Mouse (Mus musculus) hindbrain, embryonic 10.5 days (tissue): Measurements from ENCODE around the gene Eif2ak3. TPM values are rescaled to one million over a fixed set of nuclear protein-coding genes. Genes with fewer than 3 reads are reported as not detected.

Experiments
- DNase-seq: peaks from one replicate; pipeline ENCODE4 v3.0.0-alpha.2; 2017; ENCODE audit warnings: low spot score
- H3K27ac ChIP-seq: fragments of 300-500 bp; sonication (generic); 2 replicates; pipeline ENCODE4 v1.5.1; 2016; ENCODE audit warnings: mild to moderate bottlenecking, moderate library complexity
- H3K27me3 ChIP-seq: fragments of 300-500 bp; sonication (generic); 2 replicates; pipeline ENCODE4 v1.6.1; 2016; ENCODE audit warnings: mild to moderate bottlenecking; ENCODE audit not compliant: poor library complexity, insufficient read depth, severe bottlenecking
- H3K36me3 ChIP-seq: fragments of 300-500 bp; sonication (generic); 2 replicates; pipeline ENCODE4 v1.6.1; 2016; ENCODE audit warnings: mild to moderate bottlenecking, moderate library complexity
- H3K4me1 ChIP-seq: fragments of 300-500 bp; sonication (generic); replicated peaks from 2 replicates; pipeline ENCODE4 v1.6.1; 2016; ENCODE audit warnings: mild to moderate bottlenecking
- H3K4me3 ChIP-seq: fragments of 300-500 bp; sonication (generic); 2 replicates; pipeline ENCODE4 v1.5.1; 2016; ENCODE audit warnings: mild to moderate bottlenecking, moderate library complexity
- H3K9me3 ChIP-seq: fragments of 300-500 bp; sonication (generic); 2 replicates; pipeline ENCODE4 v1.6.1; 2016; ENCODE audit warnings: mild to moderate bottlenecking, moderate library complexity
- WGBS: fragments of 180-500 bp; shearing (Covaris S2); methylation state at CpG from one replicate; pipeline ENCODE4 v1.1.7; 2016; 5-methylcytosine and 5-hydroxymethylcytosine counted together
- polyA plus RNA-seq: library from polyadenylated mRNA; unstranded; fragments of >200 nt; fragmentation: Nextera tagmentation; extraction: Ambion mirVana; gene quantifications from 2 replicates; pipeline ENCODE4 v1.2.1, GENCODE M21; 2016

The Eif2ak3 gene
- polyA plus RNA-seq, 1 experiment from 2014 or later, result 10.4 TPM

GRCm38 (mm10) chr6:70842991-70843390 is 1.3 kb upstream of the Eif2ak3 start:
- no peaks in the 10 kb centered on the region for H3K9me3 ChIP-seq
- H3K4me1 ChIP-seq, result peaks cover 40% of the 10 kb centered on the region
- 70% methylated on average over 5 of the region's 5 CpGs for WGBS
- H3K4me3 ChIP-seq, result no peak overlapping the region
- H3K36me3 ChIP-seq, result no peaks in the 10 kb centered on the region
- no peaks in the 10 kb centered on the region for H3K27me3 ChIP-seq
- DNase-seq, result no peak
- peak overlapping the region; percentile 88 for H3K27ac ChIP-seq

GRCm38 (mm10) chr6:70844896-70845646 is 756 bp downstream of the Eif2ak3 start:
- Histone ChIP-seq H3K27ac (peak overlapping the region; percentile 91), H3K36me3 (no peaks in the 10 kb centered on the region), H3K9me3 (no peaks in the 10 kb centered on the region), H3K4me1 (peaks cover 40% of the 10 kb centered on the region), H3K4me3 (peak overlapping the region; percentile 93), H3K27me3 (no peaks in the 10 kb centered on the region)
- 2% methylated on average over 38 of the region's 38 CpGs for WGBS
- peak; percentile 47 for DNase-seq

GRCm38 (mm10) chr6:70847386-70847785 is 3.1 kb downstream of the Eif2ak3 start:
- WGBS, result 33% methylated on average over 3 of the region's 3 CpGs
- Histone ChIP-seq H3K36me3 (no peaks in the 10 kb centered on the region), H3K4me3 (no peak overlapping the region), H3K9me3 (no peaks in the 10 kb centered on the region), H3K27me3 (no peaks in the 10 kb centered on the region), H3K27ac (no peak overlapping the region), H3K4me1 (peaks cover 40% of the 10 kb centered on the region)
- no peak for DNase-seq

GRCm38 (mm10) chr6:70853371-70853770 is 9.1 kb downstream of the Eif2ak3 start:
- no peak for DNase-seq
- H3K9me3 ChIP-seq, result no peaks in the 10 kb centered on the region
- no peaks in the 10 kb centered on the region for H3K4me1 ChIP-seq
- no peak overlapping the region for H3K4me3 ChIP-seq
- WGBS, result 84% methylated on average over 4 of the region's 4 CpGs
- no peaks in the 10 kb centered on the region for H3K27me3 ChIP-seq
- no peak overlapping the region for H3K27ac ChIP-seq
- peaks cover under 1% of the 10 kb centered on the region; the same call in 1 of the 2 replicates for H3K36me3 ChIP-seq

GRCm38 (mm10) chr6:70855529-70856309 is 11.4 kb downstream of the Eif2ak3 start:
- Histone ChIP-seq H3K9me3 (no peaks in the 10 kb centered on the region), H3K4me1 (no peaks in the 10 kb centered on the region), H3K4me3 (no peak overlapping the region), H3K36me3 (peaks cover 19% of the 10 kb centered on the region), H3K27me3 (no peaks in the 10 kb centered on the region), H3K27ac (no peak overlapping the region)
- WGBS, result 90% methylated on average over 13 of the region's 13 CpGs
- DNase-seq, result no peak

GRCm38 (mm10) chr6:70862726-70863125 is 18.4 kb downstream of the Eif2ak3 start:
- Histone ChIP-seq H3K4me3 (no peak overlapping the region), H3K27ac (no peak overlapping the region), H3K9me3 (no peaks in the 10 kb centered on the region), H3K4me1 (no peaks in the 10 kb centered on the region), H3K36me3 (peaks cover 19% of the 10 kb centered on the region), H3K27me3 (no peaks in the 10 kb centered on the region)
- DNase-seq, result no peak
- 89% methylated on average over 7 of the region's 7 CpGs for WGBS

- Histone ChIP-seq H3K4me1 (no peaks in the 10 kb centered on the region), H3K9me3 (no peaks in the 10 kb centered on the region), H3K4me3 (no peak overlapping the region), H3K36me3 (peaks cover 10% of the 10 kb centered on the region), H3K27ac (no peak overlapping the region), H3K27me3 (no peaks in the 10 kb centered on the region)
- WGBS, result 92% methylated on average over 6 of the region's 6 CpGs
- no peak for DNase-seq
Measured at GRCm38 (mm10) chr6:70864285-70864684, 20.0 kb downstream of the Eif2ak3 start.

- Histone ChIP-seq H3K27ac (no peak overlapping the region), H3K36me3 (no peaks in the 10 kb centered on the region), H3K27me3 (no peaks in the 10 kb centered on the region), H3K4me3 (no peak overlapping the region), H3K9me3 (no peaks in the 10 kb centered on the region), H3K4me1 (0 out of 2 replicates have a peak, but pooled peaks cover 4% of the 10 kb centered on the region)
- WGBS, result 88% methylated on average over 5 of the region's 5 CpGs
- no peak for DNase-seq
Measured at GRCm38 (mm10) chr6:70866761-70867160, 22.4 kb downstream of the Eif2ak3 start.

GRCm38 (mm10) chr6:70867297-70867696 is 23.0 kb downstream of the Eif2ak3 start:
- no peak overlapping the region for H3K27ac ChIP-seq
- H3K4me3 ChIP-seq, result no peak overlapping the region
- H3K36me3 ChIP-seq, result no peaks in the 10 kb centered on the region
- 93% methylated on average over 9 of the region's 9 CpGs for WGBS
- DNase-seq, result no peak
- H3K9me3 ChIP-seq, result no peaks in the 10 kb centered on the region
- no peaks in the 10 kb centered on the region for H3K27me3 ChIP-seq
- H3K4me1 ChIP-seq, result 0 out of 2 replicates have a peak, but pooled peaks cover 9% of the 10 kb centered on the region

- no peak for DNase-seq
- no peaks in the 10 kb centered on the region for H3K36me3 ChIP-seq
- H3K9me3 ChIP-seq, result no peaks in the 10 kb centered on the region
- 0 out of 2 replicates have a peak, but pooled peaks cover 10% of the 10 kb centered on the region for H3K4me1 ChIP-seq
- H3K27me3 ChIP-seq, result no peaks in the 10 kb centered on the region
- no peak overlapping the region for H3K27ac ChIP-seq
- no peak overlapping the region for H3K4me3 ChIP-seq
- 80% methylated on average over 14 of the region's 14 CpGs for WGBS
Measured at GRCm38 (mm10) chr6:70871511-70871980, 27.2 kb downstream of the Eif2ak3 start.

GRCm38 (mm10) chr6:70872128-70872527 is 27.8 kb downstream of the Eif2ak3 start:
- no peaks in the 10 kb centered on the region for H3K9me3 ChIP-seq
- no peaks in the 10 kb centered on the region for H3K27me3 ChIP-seq
- no peak overlapping the region for H3K27ac ChIP-seq
- DNase-seq, result no peak
- no peak overlapping the region for H3K4me3 ChIP-seq
- H3K4me1 ChIP-seq, result 0 out of 2 replicates have a peak, but pooled peaks cover 10% of the 10 kb centered on the region
- WGBS, result 90% methylated on average over 10 of the region's 10 CpGs
- no peaks in the 10 kb centered on the region for H3K36me3 ChIP-seq

- 0 out of 2 replicates have a peak, but pooled peaks cover 10% of the 10 kb centered on the region for H3K4me1 ChIP-seq
- H3K9me3 ChIP-seq, result no peaks in the 10 kb centered on the region
- no peaks in the 10 kb centered on the region for H3K27me3 ChIP-seq
- DNase-seq, result no peak
- H3K36me3 ChIP-seq, result no peaks in the 10 kb centered on the region
- no peak overlapping the region for H3K27ac ChIP-seq
- no peak overlapping the region for H3K4me3 ChIP-seq
- 85% methylated on average over 7 of the region's 7 CpGs for WGBS
Measured at GRCm38 (mm10) chr6:70872570-70872969, 28.3 kb downstream of the Eif2ak3 start.
